Mouse (Mus musculus): ENCODE results near the gene Mxra8. TPM values are rescaled to one million over a fixed set of nuclear protein-coding genes. Genes with fewer than 3 reads are reported as not detected.

The Mxra8 gene
- polyA plus RNA-seq (2017; shearing (Covaris generic)) = 4.0 TPM

DNA sequence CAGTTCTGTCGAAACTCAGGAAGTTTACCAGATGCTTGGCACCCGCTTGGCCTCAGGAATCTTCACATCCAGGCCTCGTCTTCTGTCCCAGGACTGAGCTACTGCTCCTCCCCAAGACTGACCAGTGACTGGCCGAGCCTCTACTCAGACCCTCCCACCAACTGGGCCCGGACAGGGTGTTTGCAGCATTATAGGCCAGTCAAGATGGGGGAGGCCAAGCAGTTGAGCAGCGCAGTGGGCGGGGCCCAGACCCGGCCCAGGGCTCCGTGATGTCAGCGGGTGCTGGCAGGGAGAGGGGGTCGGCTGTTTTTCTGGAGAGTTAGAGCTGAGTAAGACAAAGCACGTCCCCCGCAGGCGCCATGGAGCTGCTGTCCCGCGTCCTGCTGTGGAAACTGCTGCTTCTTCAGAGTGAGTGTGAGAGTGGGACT, at the start of gene Mxra8:
Gene Mxra8, plus strand, starts transcription at position 198 of the 428 bp plus-strand sequence.

DNA sequence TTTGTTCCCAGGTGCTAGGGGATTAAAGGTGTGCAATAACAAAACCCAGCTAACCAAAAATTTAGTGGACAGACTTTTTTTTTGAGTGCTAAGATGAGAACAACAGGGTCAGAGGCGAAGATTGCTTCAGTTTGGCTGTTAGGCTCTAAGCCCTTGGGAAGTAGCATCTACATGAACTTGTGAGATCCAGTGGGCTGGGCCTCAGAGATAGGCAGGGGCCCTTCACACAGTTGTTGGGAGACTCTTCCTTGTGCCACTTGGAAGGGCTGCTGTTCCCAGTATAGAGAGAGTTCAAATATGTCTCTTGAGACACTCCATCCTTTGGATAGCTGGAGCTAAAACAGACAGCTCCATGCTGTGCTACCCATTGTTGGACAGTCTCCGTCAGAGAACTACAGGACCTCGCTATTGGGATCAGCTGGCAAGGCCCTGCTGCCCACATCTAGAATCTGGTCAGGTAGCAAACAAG, 49.4 kb upstream of the Mxra8 start, which contains the start of gene Ankrd65:
Gene Ankrd65, plus strand, starts transcription at position 419 of the 469 bp plus-strand sequence.

DNA sequence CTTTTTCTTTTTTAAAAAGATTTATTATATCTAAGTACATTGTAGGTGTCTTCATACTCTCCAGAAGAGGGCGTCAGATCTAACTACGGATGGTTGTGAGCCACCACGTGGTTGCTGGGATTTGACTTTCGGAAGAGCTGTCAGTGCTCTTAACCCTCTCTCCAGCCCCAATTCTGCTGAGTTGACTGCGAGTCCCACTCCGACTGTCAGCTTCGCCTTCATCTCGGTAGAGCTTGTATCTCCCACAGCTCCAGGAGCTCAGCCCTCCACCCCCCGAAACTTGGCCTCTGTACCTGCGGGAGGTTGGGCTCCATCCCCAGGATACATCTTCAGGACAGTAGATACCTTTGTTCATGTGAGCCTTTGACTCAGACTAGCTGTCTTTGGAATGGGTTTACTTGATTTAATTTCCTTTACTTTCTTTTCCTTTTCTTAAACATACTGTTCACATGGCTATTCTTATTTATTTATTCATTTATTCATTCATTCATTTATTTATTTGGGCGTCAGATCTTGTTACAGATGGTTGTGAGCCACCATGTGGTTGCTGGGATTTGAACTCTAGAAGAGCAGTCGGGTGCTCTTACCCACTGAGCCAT, 36.6 kb upstream of the Mxra8 start, which contains the start of gene Mrpl20:
Gene Mrpl20, plus strand, starts transcription at position 138 of the 599 bp plus-strand sequence.

DNA sequence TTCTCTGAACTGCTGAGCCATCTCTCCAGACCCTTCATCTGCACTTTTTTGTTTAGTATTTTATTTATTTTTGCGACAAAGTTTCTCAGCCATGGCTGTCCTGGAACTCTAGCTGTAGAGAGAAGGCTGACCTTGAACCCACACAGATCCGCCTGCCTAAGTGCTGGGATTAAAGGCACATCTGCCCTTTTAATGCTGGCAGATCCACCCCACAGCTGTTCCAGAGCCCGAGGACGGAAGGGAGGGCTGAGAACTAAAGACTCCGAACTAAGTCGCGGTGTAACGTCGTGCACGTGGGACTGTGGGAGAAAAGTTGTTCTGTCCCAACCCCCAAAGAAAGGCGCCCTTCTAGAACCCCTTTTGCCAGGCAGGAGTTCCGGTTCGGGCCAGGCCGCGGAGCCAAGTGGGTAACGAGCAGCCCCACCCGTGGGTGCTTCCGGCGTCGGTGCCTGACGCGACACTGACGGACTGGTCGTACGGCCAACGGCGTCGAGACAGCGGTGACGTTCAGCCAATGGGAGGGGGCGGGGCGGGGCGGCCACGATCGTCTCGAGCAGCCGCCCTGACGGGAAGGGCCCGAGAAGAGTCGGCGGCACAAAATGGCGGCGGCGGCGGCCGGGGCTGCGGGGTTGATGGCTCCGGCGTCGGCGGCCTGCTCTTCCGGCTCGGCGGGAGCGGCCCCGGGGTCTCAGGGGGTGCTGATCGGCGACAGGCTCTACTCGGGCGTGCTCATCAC, 27.4 kb upstream of the Mxra8 start, which contains the start of gene Ccnl2:
Gene Ccnl2, plus strand, starts transcription at position 561 of the 736 bp plus-strand sequence.

DNA sequence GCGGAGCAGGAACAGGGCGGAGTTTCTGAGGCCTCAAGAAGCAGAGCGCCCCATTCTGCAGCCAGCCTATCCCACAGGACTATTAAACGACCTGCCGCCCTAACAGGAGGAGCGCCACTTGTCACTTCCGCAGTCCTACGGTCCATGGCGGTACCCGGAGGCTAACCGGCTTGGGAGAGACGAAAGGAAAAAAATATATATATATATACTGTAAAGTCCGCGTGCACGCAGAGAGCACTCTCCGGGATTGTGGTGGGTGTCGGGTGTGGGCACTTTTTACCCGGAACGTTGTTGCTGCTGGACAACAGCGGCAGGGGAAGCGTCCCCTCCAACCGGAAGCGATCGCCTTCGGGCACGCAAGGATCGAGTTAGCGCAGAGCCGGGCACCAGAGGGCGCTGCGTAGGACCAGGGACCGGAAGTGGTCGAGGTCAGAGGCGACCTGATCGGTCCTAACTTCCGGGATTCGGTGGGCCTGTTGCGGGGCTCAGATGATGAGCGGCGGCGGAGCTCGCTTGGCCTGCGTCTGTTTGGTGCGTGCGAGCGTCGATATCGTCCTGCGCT, 8.2 kb upstream of the Mxra8 start, which contains the start of gene Aurkaip1:
Gene Aurkaip1, plus strand, starts transcription at position 68 of the 562 bp plus-strand sequence.

DNA sequence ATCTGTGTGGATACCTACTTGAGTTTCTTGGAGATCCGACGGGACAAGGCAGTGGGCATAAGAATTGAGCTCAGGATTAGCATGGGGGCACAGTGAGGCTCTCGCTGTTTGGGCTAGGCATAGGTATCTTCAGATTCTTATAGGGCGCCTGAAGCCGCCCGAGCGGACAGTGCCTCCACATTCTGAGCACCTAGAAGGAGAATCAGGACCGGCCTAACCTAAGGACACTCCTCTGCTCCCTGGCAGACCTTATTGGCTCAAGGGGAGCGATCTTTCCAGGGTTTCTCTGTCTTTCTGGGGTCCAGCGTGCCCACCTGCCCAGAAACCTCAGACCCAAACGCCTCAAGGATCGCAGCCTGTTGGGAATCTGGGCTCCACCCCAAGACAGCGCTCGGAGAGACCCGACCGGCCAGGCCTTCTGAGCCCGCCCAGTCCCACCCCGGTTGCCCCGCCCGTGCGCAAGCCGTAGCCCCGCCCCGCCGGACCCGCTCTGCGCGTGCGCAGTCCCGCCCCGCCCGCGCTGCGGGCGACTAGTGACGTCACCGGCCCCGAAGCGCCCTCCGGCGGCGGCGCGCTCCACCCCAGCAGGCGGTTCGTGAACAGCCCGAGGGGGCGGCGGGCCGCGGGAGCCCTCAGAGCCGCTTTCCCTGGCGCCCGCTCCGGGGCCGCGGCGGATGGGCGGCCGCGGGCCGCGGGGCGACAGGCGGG, 7.5 kb downstream of the Mxra8 start, which contains the start of gene Dvl1:
Gene Dvl1, plus strand, starts transcription at position 532 of the 708 bp plus-strand sequence.

DNA sequence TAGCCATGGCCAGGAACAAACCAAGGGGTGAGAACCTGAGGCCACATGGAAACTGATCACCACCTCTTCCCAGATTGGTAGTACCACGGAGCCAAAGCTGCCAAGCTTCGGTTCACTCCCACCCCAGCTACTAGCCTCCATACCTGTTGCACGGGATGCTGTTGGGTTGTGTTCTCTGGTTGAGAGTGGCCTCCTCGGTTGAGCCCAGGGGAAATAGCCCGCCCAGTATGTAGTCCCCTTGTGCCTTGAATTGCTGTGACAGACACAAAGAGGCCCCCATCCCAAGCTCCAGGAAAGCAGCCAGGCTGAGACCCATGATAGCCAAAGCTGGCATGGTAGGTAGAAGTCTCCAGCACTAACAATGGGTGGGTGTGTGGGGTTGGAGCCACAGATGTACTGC, 23.5 kb downstream of the Mxra8 start, which contains the start of gene Tas1r3:
Gene Tas1r3, minus strand, starts transcription at position 362 of the 400 bp plus-strand sequence.

DNA sequence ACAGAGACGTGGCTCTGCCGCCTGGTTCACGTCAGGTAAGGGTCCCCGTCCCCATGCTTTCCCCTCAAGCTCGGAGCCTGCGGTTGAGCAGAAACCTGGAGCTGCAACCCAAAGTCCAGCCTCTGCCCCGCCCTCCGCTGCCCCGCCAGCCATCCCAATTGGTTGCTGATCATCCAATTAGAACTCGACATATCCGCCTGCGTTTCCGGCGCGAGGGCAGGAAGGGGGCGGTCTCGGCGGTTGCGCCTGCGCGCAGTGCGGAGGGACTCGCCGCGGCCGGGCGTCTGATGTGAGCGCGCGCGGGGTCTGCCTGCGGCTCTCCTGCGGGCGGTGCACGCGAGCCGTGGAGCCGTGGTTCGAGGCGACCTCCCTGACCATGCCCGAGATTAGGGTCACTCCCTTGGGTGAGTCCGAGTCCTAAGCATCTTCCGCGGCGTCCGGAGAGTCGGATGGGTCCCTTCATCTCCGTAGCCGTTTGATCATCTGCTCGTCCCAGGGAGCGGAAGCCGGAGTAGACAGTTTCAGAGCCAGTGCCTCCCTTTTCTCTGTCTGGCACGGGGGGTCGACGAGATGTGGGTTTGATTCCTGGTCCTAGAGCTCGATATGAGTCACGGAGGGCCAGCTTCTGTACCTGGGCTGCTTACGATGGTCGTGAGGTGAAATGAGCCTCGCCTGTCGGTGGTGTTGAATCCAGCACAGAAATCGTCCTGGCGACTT, 30.0 kb downstream of the Mxra8 start, which contains the start of the genes Cptp and Ints11:
Gene Cptp, minus strand, starts transcription at position 124 of the 717 bp plus-strand sequence.
Gene Ints11, plus strand, starts transcription at position 230 of the 717 bp plus-strand sequence.

DNA sequence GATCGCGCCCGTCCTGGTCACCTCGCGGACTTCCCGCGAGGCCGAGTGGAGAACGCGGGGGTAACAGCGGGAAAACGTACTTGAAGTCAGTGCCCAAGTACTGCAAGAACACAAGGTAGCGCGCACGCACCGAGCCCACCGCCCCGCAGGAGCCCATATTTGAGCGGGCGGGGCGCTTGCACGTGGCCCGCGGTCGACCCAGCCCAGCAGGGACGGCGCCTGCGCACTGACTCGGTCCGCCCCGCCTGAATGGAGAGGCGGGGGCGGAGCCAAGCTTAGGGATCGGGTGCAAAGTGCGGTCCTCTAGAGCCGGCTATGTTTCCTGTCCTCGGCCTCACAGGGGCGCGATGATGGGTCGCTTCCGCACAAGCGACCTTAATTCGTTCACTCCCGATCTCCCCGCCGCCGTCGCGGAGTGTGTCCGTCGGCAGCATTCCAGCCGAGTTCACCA, 52.1 kb downstream of the Mxra8 start, which contains the start of the genes Pusl1 and Acap3:
Gene Pusl1, minus strand, starts transcription at position 231 of the 451 bp plus-strand sequence.
Gene Acap3, plus strand, starts transcription at position 272 of the 451 bp plus-strand sequence.

Other genes with a start within 250 kb of the Mxra8 start
- gene Slc35e2, start 238.3 kb upstream of the Mxra8 start, polyA plus RNA-seq (2017; shearing (Covaris generic)) = 13.5 TPM
- 120 TPM for gene Cdk11b, start 214.8 kb upstream of the Mxra8 start, polyA plus RNA-seq (2017; shearing (Covaris generic))
- gene Gm10563, start 194.3 kb upstream of the Mxra8 start, polyA plus RNA-seq (2017; shearing (Covaris generic)) = 1.9 TPM
- 0.54 TPM for gene Mmp23, start 186.3 kb upstream of the Mxra8 start, polyA plus RNA-seq (2017; shearing (Covaris generic))
- gene Mib2, start 170.5 kb upstream of the Mxra8 start, polyA plus RNA-seq (2017; shearing (Covaris generic)) = 42.3 TPM
- gene Fndc10, start 145.3 kb upstream of the Mxra8 start, polyA plus RNA-seq (2017; shearing (Covaris generic)) = 0.72 TPM
- gene Ssu72, start 134.9 kb upstream of the Mxra8 start, polyA plus RNA-seq (2017; shearing (Covaris generic)) = 160 TPM
- gene Tmem240, start 104.9 kb upstream of the Mxra8 start, polyA plus RNA-seq (2017; shearing (Covaris generic)) = 0.24 TPM
- 38.3 TPM for gene Atad3a, start 78.6 kb upstream of the Mxra8 start, polyA plus RNA-seq (2017; shearing (Covaris generic))
- gene Vwa1, start 65.0 kb upstream of the Mxra8 start, polyA plus RNA-seq (2017; shearing (Covaris generic)) = not detected
- gene Tmem88b, start 53.8 kb upstream of the Mxra8 start, polyA plus RNA-seq (2017; shearing (Covaris generic)) = not detected
- gene Ankrd65, start 49.2 kb upstream of the Mxra8 start, polyA plus RNA-seq (2017; shearing (Covaris generic)) = not detected
- gene Mrpl20, start 36.8 kb upstream of the Mxra8 start, polyA plus RNA-seq (2017; shearing (Covaris generic)) = 138 TPM
- gene Ccnl2, start 27.2 kb upstream of the Mxra8 start, polyA plus RNA-seq (2017; shearing (Covaris generic)) = 168 TPM
- 197 TPM for gene Aurkaip1, start 8.4 kb upstream of the Mxra8 start, polyA plus RNA-seq (2017; shearing (Covaris generic))
- 2.8 TPM for gene Dvl1, start 7.7 kb downstream of the Mxra8 start, polyA plus RNA-seq (2017; shearing (Covaris generic))
- gene Tas1r3, start 23.7 kb downstream of the Mxra8 start, polyA plus RNA-seq (2017; shearing (Covaris generic)) = 0.92 TPM
- 20.4 TPM for gene Cptp, start 29.8 kb downstream of the Mxra8 start, polyA plus RNA-seq (2017; shearing (Covaris generic))
- 92.1 TPM for gene Ints11, start 29.9 kb downstream of the Mxra8 start, polyA plus RNA-seq (2017; shearing (Covaris generic))
- gene Pusl1, start 52.1 kb downstream of the Mxra8 start, polyA plus RNA-seq (2017; shearing (Covaris generic)) = 32.6 TPM
- gene Acap3, start 52.1 kb downstream of the Mxra8 start, polyA plus RNA-seq (2017; shearing (Covaris generic)) = 7.8 TPM
- gene Ube2j2, start 104.2 kb downstream of the Mxra8 start, polyA plus RNA-seq (2017; shearing (Covaris generic)) = 15.3 TPM
- gene C1qtnf12, start 122.6 kb downstream of the Mxra8 start, polyA plus RNA-seq (2017; shearing (Covaris generic)) = 24.3 TPM
- gene B3galt6, start 153.0 kb downstream of the Mxra8 start, polyA plus RNA-seq (2017; shearing (Covaris generic)) = 1.3 TPM
- gene Sdf4, start 153.2 kb downstream of the Mxra8 start, polyA plus RNA-seq (2017; shearing (Covaris generic)) = 591 TPM
- gene Tnfrsf4, start 174.2 kb downstream of the Mxra8 start, polyA plus RNA-seq (2017; shearing (Covaris generic)) = 998 TPM
- gene Tnfrsf18, start 186.5 kb downstream of the Mxra8 start, polyA plus RNA-seq (2017; shearing (Covaris generic)) = 855 TPM
- 0.20 TPM for gene Ttll10, start 219.7 kb downstream of the Mxra8 start, polyA plus RNA-seq (2017; shearing (Covaris generic))

Measured in activated CD4-positive, CD25-positive, alpha-beta regulatory T cell, adult 9 weeks (primary cell).